Mouse (Mus musculus): ENCODE data around the gene Crip1. TPM values are rescaled to one million over a fixed set of nuclear protein-coding genes. Genes with fewer than 3 reads are reported as not detected.

The Crip1 gene
- polyA plus RNA-seq, 1 experiment from 2014 or later, result 313 TPM

DNA sequence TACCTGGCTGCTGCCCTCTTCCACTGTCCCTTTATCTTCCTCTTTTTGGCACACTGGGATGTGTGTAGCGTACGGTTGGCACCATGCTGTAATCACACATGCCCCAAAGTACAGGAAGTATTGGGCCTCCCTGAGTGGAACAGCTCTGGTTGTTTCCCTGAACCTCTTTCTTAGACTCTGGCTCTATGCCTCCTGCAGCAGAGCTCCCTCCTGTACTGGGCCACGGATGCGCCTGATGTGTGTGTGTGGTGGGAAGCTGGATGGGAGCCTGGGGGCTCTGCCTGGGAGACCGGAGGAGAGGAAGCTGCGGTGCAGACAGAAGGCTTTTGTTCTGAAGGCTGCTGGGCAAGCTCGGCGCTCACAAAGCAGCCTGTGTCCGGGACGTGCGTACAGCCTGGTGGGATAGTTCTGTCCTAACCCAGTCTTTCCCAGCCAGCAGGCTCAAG is 17.5 kb downstream of the Crip1 start:
- Histone ChIP-seq H3K9ac (no peak overlapping the region), H3K4me1 (no peaks in the 10 kb centered on the region), H3K36me3 (peaks cover 5% of the 10 kb centered on the region; the same call in 1 of the 2 replicates), H3K9me3 (no peaks in the 10 kb centered on the region), H3K4me3 (replicated peaks) (no peak overlapping the region), H3K27ac (peak overlapping the region; percentile 22), H3K27me3 (replicated peaks) (no peaks in the 10 kb centered on the region), H3K4me2 (no peak overlapping the region)
- ATAC-seq (ENCODE audit: insufficient read depth, low FRiP score, low read depth), result peak; percentile 5; the same call in 1 of the 2 replicates
- WGBS, result 90% methylated on average over 11 of the region's 11 CpGs

DNA sequence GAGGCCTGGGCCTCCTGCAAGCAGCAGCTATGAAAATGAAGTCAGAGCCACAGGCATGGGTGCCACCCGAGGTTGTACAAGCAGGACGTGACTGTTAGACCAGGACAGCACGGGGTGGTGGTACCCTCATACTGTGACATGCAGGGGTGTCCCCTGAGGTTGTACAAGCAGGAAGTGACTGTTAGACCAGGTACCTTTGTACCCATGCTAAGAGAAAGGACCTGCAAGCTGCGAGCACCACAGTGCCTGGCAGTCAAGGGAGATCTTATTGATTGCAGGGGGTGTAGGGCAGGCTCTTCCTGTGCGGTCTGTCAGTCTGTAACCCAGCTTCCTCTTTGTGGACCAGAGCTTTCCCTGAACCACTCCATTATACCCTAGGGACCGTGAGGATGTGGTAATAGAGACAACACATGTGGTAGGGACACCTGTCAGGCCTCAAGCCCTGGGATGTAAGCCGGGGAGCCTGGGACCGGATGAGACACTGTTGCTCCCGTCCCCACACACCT is 22.0 kb downstream of the Crip1 start:
- ATAC-seq (ENCODE audit: insufficient read depth, low FRiP score, low read depth), result no peak
- Histone ChIP-seq H3K36me3 (peaks cover 5% of the 10 kb centered on the region; the same call in 1 of the 2 replicates), H3K4me3 (replicated peaks) (no peak overlapping the region), H3K4me1 (no peaks in the 10 kb centered on the region), H3K27me3 (replicated peaks) (no peaks in the 10 kb centered on the region), H3K9me3 (no peaks in the 10 kb centered on the region), H3K27ac (no peak overlapping the region), H3K4me2 (no peak overlapping the region), H3K9ac (no peak overlapping the region)
- 70% methylated on average over 9 of the region's 9 CpGs for WGBS

DNA sequence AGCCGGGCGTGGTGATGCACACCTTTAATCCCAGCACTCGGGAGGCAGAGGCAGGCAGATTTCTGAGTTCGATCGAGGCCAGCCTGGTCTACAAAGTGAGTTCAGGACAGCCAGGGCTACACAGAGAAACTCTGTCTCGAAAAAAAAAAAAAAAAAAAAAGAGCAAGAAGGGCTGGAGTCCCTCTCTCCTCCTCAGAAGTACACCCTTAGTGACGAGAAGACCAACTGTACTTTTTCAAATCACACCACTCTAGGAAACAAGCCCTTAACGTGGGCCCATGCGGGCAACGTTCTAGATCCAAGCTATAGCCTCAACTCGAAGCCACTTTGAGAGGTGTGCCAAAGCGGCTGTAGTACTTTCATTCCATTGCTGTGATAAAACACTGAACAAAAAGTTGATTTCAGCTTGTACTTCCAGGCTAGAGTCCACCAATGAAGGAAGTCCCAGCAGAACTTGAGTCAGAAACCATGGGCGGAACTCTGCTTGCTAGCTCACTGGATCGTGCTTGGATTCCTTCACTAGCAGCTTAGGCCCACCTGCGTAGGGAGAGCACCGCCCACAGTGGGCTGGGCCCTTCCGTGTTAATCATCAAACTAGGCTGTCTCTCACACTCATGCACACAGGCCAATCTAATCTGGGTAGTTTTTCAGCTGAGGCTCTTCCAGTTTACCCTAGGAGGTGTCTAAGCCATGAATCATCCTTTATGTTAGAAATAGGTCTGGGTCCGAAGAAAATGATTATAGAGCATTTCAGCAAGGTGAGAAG is 31.0 kb downstream of the Crip1 start:
- Histone ChIP-seq H3K36me3 (no peaks in the 10 kb centered on the region), H3K27ac (no peak overlapping the region), H3K9me3 (no peaks in the 10 kb centered on the region), H3K4me2 (no peak overlapping the region), H3K4me3 (replicated peaks) (no peak overlapping the region), H3K4me1 (no peaks in the 10 kb centered on the region), H3K27me3 (replicated peaks) (no peaks in the 10 kb centered on the region), H3K9ac (no peak overlapping the region)
- no peak for ATAC-seq (ENCODE audit: insufficient read depth, low FRiP score, low read depth)
- 87% methylated on average over 18 of the region's 18 CpGs for WGBS

DNA sequence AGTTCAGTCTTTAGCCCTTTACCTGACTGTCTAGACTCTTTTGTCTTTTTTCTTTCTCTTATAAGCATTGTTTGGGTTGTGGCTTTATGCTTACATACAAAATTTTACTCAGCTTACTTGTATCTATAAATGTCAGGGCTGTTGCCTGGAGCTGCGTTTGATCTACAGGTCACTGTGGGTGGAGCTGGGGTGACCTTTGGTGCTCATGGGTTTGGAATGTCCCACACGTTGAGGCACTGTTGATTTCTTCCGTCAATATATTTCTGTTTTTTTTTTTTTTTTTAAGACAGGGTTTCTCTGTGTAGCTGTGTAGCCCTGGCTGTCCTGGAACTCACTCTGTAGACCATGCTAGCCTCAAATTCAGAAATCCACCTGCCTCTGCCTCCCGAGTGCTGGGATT is 34.9 kb downstream of the Crip1 start:
- H3K4me3 ChIP-seq (replicated peaks), result no peak overlapping the region
- H3K9me3 ChIP-seq, result no peaks in the 10 kb centered on the region
- no peak overlapping the region for H3K4me2 ChIP-seq
- H3K4me1 ChIP-seq, result peaks cover 7% of the 10 kb centered on the region; the same call in 1 of the 2 replicates
- H3K36me3 ChIP-seq, result no peaks in the 10 kb centered on the region
- ATAC-seq (ENCODE audit: insufficient read depth, low FRiP score, low read depth), result no peak
- 39% methylated on average over 4 of the region's 4 CpGs for WGBS
- no peak overlapping the region for H3K27ac ChIP-seq
- H3K27me3 ChIP-seq (replicated peaks), result peaks cover 9% of the 10 kb centered on the region
- no peak overlapping the region for H3K9ac ChIP-seq

DNA sequence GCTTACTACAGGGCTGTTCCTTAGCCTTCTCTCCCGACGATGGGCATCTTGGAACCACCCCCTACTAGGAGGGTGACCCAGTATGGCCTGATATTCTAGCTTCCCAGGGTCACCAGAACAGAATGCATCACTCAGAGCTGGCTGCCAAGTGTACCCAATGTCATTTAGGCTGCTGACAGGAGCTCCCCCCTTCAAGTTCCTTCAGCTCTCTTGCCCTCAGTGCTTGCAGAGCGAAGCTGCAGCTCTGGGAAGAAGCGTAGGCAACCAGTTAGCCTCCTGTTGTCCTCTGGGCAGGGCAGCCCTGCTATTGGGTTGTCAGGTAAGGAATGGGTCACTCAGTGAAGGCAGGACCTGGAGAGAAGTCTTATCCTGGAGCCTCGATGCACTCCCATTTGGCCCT is 38.8 kb downstream of the Crip1 start:
- H3K27ac ChIP-seq, result no peak overlapping the region
- H3K4me1 ChIP-seq, result peaks cover 29% of the 10 kb centered on the region
- ATAC-seq (ENCODE audit: insufficient read depth, low FRiP score, low read depth), result no peak
- H3K9ac ChIP-seq, result no peak overlapping the region
- H3K4me2 ChIP-seq, result 0 out of 2 replicates have a peak overlapping the region, but pooled peaks have one; percentile 90
- H3K36me3 ChIP-seq, result 0 out of 2 replicates have a peak, but pooled peaks cover 4% of the 10 kb centered on the region
- no peak overlapping the region for H3K4me3 ChIP-seq (replicated peaks)
- H3K9me3 ChIP-seq, result no peaks in the 10 kb centered on the region
- peaks cover 27% of the 10 kb centered on the region for H3K27me3 ChIP-seq (replicated peaks)
- 56% methylated on average over 5 of the region's 5 CpGs for WGBS

DNA sequence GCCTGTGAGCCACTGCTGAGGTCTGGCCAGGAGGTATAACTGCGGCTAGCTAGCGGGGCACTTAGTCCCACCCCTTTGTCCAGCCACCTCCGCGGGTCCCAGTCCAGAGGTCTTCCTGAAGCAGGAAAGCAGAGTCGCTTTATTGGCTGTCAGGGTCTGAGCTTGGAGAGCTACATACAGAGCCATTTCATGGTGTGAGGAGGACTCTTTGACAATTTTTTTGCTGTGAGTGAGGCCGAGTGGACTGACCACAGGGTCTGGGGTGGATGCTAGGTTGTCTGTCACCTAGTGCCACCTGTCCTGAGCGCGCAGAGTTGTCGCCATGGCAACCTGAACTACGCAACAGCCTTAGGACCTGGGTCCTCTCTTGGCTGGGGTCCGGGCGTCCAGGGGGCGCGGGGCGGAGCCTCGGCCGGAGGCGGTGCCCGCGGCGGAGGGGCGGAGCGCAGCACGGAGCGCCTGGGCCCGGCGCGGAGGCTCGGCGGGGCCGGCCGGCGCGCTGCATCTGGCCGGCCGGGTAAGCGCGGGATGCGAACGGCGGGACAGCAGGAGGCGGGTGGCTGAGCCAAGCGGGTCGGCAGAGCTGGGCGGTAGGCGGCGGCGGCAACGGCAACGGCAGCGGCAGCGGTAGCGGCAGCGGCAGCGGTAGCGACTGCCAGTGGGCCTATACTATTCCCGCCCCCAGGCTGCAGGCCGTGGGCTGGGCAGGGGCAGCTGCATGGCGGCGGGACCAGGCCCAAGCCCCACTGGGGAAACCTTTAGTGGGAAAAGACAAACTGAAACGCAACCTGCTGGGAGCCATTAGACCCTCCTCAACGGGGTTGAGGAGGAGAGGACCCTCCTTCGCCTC is 39.6 kb downstream of the Crip1 start, which contains the start of gene Tmem121:
Gene Tmem121 (plus strand): TSS at position 489 of the 850 bp plus-strand sequence.
- no peaks in the 10 kb centered on the region for H3K9me3 ChIP-seq
- H3K4me2 ChIP-seq, result peak within 1 kb of the TSS; percentile 90
- 2% methylated on average over 63 of the region's 63 CpGs for WGBS
- ATAC-seq (ENCODE audit: insufficient read depth, low FRiP score, low read depth), result peak; percentile 51; the same call in 1 of the 2 replicates
- 0 out of 2 replicates have a peak, but pooled peaks cover 4% of the 10 kb centered on the region for H3K36me3 ChIP-seq
- peak within 1 kb of the TSS; percentile 61 for H3K4me3 ChIP-seq (replicated peaks)
- H3K27me3 ChIP-seq (replicated peaks), result peaks cover 27% of the 10 kb centered on the region
- H3K4me1 ChIP-seq, result peaks cover 29% of the 10 kb centered on the region
- H3K9ac ChIP-seq, result peak within 1 kb of the TSS; percentile 34; the same call in 1 of the 2 replicates
- no peak within 1 kb of the TSS for H3K27ac ChIP-seq

DNA sequence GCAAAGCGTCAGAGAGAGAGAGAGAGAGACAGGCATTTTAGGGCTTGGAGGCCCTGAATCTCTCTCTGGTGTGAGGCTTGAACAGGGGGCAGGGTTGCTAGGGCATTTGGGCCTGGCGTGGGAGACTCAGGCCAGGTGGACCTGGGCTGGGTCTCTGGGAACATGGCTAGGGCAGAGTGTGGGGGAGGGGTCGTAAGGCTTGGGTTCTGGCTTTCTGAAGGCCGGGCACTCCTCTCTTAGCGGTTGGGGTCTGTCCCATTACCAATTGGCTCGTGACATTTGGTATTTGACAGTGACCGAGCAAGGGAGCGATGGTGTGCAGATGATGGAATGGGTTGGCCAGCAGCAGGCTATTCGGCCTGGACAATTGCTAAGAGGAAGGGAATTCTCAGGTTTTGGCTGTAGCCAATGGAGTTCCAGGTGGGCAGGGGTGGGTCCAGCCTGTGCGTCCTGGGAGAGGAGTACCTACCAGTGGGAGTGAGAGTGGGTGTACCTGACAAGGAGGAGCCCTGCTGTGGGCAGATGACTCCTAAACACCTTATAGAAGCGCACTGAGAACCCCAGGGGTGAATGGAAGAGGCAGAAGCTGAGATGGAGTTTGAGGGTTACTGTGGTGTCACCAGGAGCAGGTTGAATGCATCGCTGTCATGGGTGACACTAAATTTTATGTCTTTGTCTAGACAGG is 40.4 kb downstream of the Crip1 start:
- Histone ChIP-seq H3K4me2 (peak overlapping the region; percentile 90), H3K9ac (peak overlapping the region; percentile 34; the same call in 1 of the 2 replicates), H3K27me3 (replicated peaks) (peaks cover 27% of the 10 kb centered on the region), H3K4me1 (peaks cover 29% of the 10 kb centered on the region), H3K4me3 (replicated peaks) (peak overlapping the region; percentile 61), H3K36me3 (0 out of 2 replicates have a peak, but pooled peaks cover 4% of the 10 kb centered on the region), H3K27ac (no peak overlapping the region), H3K9me3 (no peaks in the 10 kb centered on the region)
- no peak for ATAC-seq (ENCODE audit: insufficient read depth, low FRiP score, low read depth)
- 43% methylated on average over 12 of the region's 12 CpGs for WGBS

DNA sequence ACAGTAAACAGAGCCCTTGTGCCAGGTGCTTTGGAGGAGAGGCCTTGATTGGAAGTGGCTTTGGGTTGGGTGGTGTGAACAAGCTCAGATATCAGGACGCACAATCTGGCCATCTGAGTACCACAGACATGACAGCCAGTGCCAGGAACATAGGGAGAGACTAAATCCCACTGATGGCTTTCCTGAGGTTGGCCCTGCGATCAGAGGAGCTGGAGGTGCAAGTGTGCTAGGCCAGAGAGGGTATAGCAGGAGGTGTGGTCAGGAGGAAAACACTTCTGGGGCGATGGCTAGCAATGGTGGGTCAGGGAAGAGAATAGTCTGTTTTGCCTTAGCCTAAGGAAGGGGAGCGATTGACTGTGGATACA is 40.9 kb downstream of the Crip1 start:
- no peak for ATAC-seq (ENCODE audit: insufficient read depth, low FRiP score, low read depth)
- H3K4me2 ChIP-seq, result peak overlapping the region; percentile 90
- H3K4me1 ChIP-seq, result peaks cover 29% of the 10 kb centered on the region
- 46% methylated on average over 4 of the region's 4 CpGs for WGBS
- H3K27me3 ChIP-seq (replicated peaks), result peaks cover 27% of the 10 kb centered on the region
- no peaks in the 10 kb centered on the region for H3K9me3 ChIP-seq
- H3K9ac ChIP-seq, result no peak overlapping the region
- H3K36me3 ChIP-seq, result 0 out of 2 replicates have a peak, but pooled peaks cover 4% of the 10 kb centered on the region
- H3K27ac ChIP-seq, result no peak overlapping the region
- peak overlapping the region; percentile 38; the same call in 1 of the 2 replicates for H3K4me3 ChIP-seq (replicated peaks)

DNA sequence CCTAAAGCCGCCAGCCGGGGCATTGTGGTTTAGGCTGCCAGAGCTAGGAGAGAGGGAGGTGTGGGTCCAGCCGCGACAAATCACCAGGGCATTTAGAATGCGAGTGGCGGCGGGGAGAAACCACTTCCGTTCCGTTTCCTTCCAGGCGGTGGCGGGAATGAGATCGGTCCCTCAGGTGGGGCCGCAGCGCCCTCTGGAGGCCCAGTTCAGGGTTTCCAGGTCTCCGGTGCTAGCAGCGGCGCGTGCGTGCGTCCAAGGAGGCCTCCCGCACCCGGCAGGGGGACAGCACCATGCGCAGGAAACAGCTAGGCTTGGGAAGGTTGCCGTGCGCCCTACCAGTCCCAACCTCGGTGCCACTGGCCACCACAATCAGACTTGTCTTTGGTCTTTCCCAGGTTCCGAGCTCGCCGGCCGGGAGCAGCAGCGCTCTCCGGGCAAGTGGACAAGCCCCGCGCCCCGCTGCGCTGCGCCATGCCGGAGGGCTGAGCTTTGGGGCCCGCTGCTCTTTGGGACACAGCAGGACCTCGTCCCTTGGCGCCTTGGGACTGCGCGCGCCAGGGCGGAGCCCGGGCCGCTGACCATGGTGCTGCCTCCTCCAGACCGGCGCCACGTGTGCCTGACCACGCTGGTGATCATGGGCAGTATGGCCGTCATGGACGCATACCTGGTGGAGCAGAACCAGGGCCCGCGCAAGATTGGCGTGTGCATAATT is 41.6 kb downstream of the Crip1 start:
- peak overlapping the region; percentile 90 for H3K4me2 ChIP-seq
- peak; percentile 44 for ATAC-seq (ENCODE audit: insufficient read depth, low FRiP score, low read depth)
- H3K4me1 ChIP-seq, result peaks cover 29% of the 10 kb centered on the region
- H3K4me3 ChIP-seq (replicated peaks), result peak overlapping the region; percentile 38
- H3K9me3 ChIP-seq, result no peaks in the 10 kb centered on the region
- H3K9ac ChIP-seq, result no peak overlapping the region
- H3K27ac ChIP-seq, result no peak overlapping the region
- H3K27me3 ChIP-seq (replicated peaks), result peaks cover 27% of the 10 kb centered on the region
- 0 out of 2 replicates have a peak, but pooled peaks cover 4% of the 10 kb centered on the region for H3K36me3 ChIP-seq
- WGBS, result 4% methylated on average over 56 of the region's 56 CpGs

DNA sequence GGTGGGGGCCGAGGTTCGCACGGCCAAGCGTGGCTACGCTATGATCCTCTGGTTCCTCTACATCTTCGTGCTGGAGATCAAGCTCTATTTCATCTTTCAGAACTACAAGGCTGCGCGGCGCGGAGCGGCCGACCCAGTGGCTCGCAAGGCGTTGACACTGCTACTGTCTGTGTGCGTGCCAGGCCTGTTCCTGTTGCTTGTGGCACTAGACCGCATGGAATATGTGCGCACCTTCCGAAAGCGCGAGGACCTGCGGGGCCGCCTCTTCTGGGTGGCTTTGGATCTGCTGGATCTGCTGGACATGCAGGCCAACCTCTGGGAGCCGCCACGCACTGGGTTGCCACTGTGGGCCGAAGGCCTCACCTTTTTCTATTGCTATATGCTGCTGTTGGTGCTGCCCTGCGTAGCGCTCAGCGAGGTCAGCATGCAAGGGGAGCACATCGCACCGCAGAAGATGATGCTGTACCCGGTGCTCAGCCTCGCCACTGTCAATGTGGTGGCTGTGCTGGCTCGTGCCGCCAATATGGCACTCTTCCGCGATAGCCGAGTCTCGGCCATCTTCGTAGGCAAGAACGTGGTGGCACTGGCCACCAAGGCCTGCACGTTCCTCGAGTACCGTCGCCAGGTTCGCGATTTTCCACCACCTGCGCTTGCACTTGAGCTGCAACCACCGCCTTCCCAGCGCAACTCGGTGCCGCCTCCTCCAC is 42.4 kb downstream of the Crip1 start:
- no peak for ATAC-seq (ENCODE audit: insufficient read depth, low FRiP score, low read depth)
- H3K27ac ChIP-seq, result no peak overlapping the region
- no peak overlapping the region for H3K9ac ChIP-seq
- peak overlapping the region; percentile 90 for H3K4me2 ChIP-seq
- H3K4me1 ChIP-seq, result peaks cover 29% of the 10 kb centered on the region
- H3K36me3 ChIP-seq, result 0 out of 2 replicates have a peak, but pooled peaks cover 4% of the 10 kb centered on the region
- 82% methylated on average over 50 of the region's 51 CpGs for WGBS
- no peaks in the 10 kb centered on the region for H3K9me3 ChIP-seq
- H3K4me3 ChIP-seq (replicated peaks), result peak overlapping the region; percentile 38; the same call in 1 of the 2 replicates
- peaks cover 27% of the 10 kb centered on the region for H3K27me3 ChIP-seq (replicated peaks)
